Mouse (Mus musculus) erythroid progenitor cell, adult 5-6 weeks (primary cell): ENCODE results near the gene Akirin2. TPM values are rescaled to one million over a fixed set of nuclear protein-coding genes. Genes with fewer than 3 reads are reported as not detected.

Experiments
- ATAC-seq: replicated peaks from 2 replicates; pipeline ENCODE4 v1.8.0; 2016; ENCODE audit warnings: moderate number of reproducible peaks, mild to moderate bottlenecking, moderate TSS enrichment, inconsistent platforms; ENCODE audit not compliant: poor library complexity, low FRiP score, severe bottlenecking
- total RNA-seq, 2 experiments: library from RNA; stranded (forward) in 1 of 2; stranded (reverse) in 1 of 2; fragments of 150-400 nt in 1 of 2; fragments of 186-747, 209-891 nt in 1 of 2; gene quantifications; 2 replicates each; pipeline versions ENCODE4 v1.2.3 to v1.2.4; 2015 to 2017; ENCODE audit warnings: low replicate concordance in 2 of 2

Akirin2 gene
- total RNA-seq, 2 experiments from 2014 or later = 60.0 to 89.7 TPM

- no peak for ATAC-seq
These were observed 31.7 kb downstream of the Akirin2 start for GRCm38 (mm10) chr4:34582476-34582875.

GRCm38 (mm10) chr4:34583427-34583826 is 32.7 kb downstream of the Akirin2 start:
- ATAC-seq = no peak

- no peak for ATAC-seq
These were observed 34.3 kb downstream of the Akirin2 start for GRCm38 (mm10) chr4:34584871-34585607.

GRCm38 (mm10) chr4:34603123-34603522 is 52.4 kb downstream of the Akirin2 start:
- no peak for ATAC-seq

GRCm38 (mm10) chr4:34606658-34607057 is 55.9 kb downstream of the Akirin2 start:
- ATAC-seq = no peak

- ATAC-seq = no peak
These were observed 62.9 kb downstream of the Akirin2 start for GRCm38 (mm10) chr4:34613571-34614145.

- ATAC-seq = peak; percentile 99
These were observed 63.9 kb downstream of the Akirin2 start, which contains the start of the genes Orc3 and Rars2 for GRCm38 (mm10) chr4:34614630-34615094. Gene Orc3, minus strand, starts transcription at chr4:34614944. Gene Rars2, plus strand, starts transcription at chr4:34614957.

- ATAC-seq = no peak
These were observed 64.6 kb downstream of the Akirin2 start for GRCm38 (mm10) chr4:34615303-34615702.

- no peak for ATAC-seq
These were observed 65.4 kb downstream of the Akirin2 start for GRCm38 (mm10) chr4:34616146-34616545.

Other genes starting within 250 kb of the Akirin2 start
- 42.5 and 69.6 TPM in 2 replicates for gene Orc3, start 64.0 kb downstream of the Akirin2 start, total RNA-seq (2015; ENCODE audit: low replicate concordance)
- gene Orc3, start 64.0 kb downstream of the Akirin2 start, total RNA-seq (2017; ENCODE audit: low replicate concordance) = 33.9 and 34.3 TPM in 2 replicates
- gene Rars2, start 64.0 kb downstream of the Akirin2 start, total RNA-seq (2015; ENCODE audit: low replicate concordance) = 7.2 and 26.0 TPM in 2 replicates
- gene Rars2, start 64.0 kb downstream of the Akirin2 start, total RNA-seq (2017; ENCODE audit: low replicate concordance) = 10.4 and 21.5 TPM in 2 replicates
- gene Slc35a1, start 136.5 kb downstream of the Akirin2 start, total RNA-seq (2015; ENCODE audit: low replicate concordance) = 2.9 and 9.2 TPM in 2 replicates
- 2.9 and 8.6 TPM in 2 replicates for gene Slc35a1, start 136.5 kb downstream of the Akirin2 start, total RNA-seq (2017; ENCODE audit: low replicate concordance)
- not detected in 2 replicates for gene Cfap206, start 179.3 kb downstream of the Akirin2 start, total RNA-seq (2015; ENCODE audit: low replicate concordance)
- gene Cfap206, start 179.3 kb downstream of the Akirin2 start, total RNA-seq (2017; ENCODE audit: low replicate concordance) = not detected in 2 replicates
- gene Gm136, start 205.3 kb downstream of the Akirin2 start, total RNA-seq (2015; ENCODE audit: low replicate concordance) = not detected in 2 replicates
- gene Gm136, start 205.3 kb downstream of the Akirin2 start, total RNA-seq (2017; ENCODE audit: low replicate concordance) = not detected in 2 replicates
- gene Smim8, start 227.5 kb downstream of the Akirin2 start, total RNA-seq (2015; ENCODE audit: low replicate concordance) = 14.3 and 17.7 TPM in 2 replicates
- 15.8 and 34.4 TPM in 2 replicates for gene Smim8, start 227.5 kb downstream of the Akirin2 start, total RNA-seq (2017; ENCODE audit: low replicate concordance)